Mouse (Mus musculus) kidney, adult 18-20 months (tissue): ENCODE measurements at regions not wholly inside any gene's neighbourhood (a gene's known extent, or its start where the extent isn't known, plus 50 kb on each side); places are given as distances from the start of the nearest gene placed in this dataset.

Experiments
- DNase-seq: peaks from one replicate; pipeline ENCODE4 v3.0.0; 2021

GRCm38 (mm10) chr3:149993199-149993598 is 1002.8 kb upstream of the Adgrl2 start:
- no peak for DNase-seq

GRCm38 (mm10) chr3:149987801-149988200 is 997.4 kb upstream of the Adgrl2 start:
- no peak for DNase-seq

- DNase-seq, result no peak
Measured at GRCm38 (mm10) chr3:149956993-149957392, 966.6 kb upstream of the Adgrl2 start.

- no peak for DNase-seq
Measured at GRCm38 (mm10) chr3:149936197-149936596, 945.8 kb upstream of the Adgrl2 start.

GRCm38 (mm10) chr3:149934832-149935231 is 944.5 kb upstream of the Adgrl2 start:
- no peak for DNase-seq

GRCm38 (mm10) chr3:149928456-149929360 is 938.4 kb upstream of the Adgrl2 start:
- DNase-seq, result no peak

GRCm38 (mm10) chr3:149920206-149920605 is 929.9 kb upstream of the Adgrl2 start:
- DNase-seq, result no peak

GRCm38 (mm10) chr3:149918201-149918600 is 927.8 kb upstream of the Adgrl2 start:
- DNase-seq, result no peak

GRCm38 (mm10) chr3:149910721-149911120 is 920.4 kb upstream of the Adgrl2 start:
- DNase-seq, result no peak

GRCm38 (mm10) chr3:149901783-149902182 is 911.4 kb upstream of the Adgrl2 start:
- no peak for DNase-seq

- no peak for DNase-seq
Measured at GRCm38 (mm10) chr3:149876553-149876952, 886.2 kb upstream of the Adgrl2 start.

- DNase-seq, result no peak
Measured at GRCm38 (mm10) chr3:149865945-149866344, 875.6 kb upstream of the Adgrl2 start.

GRCm38 (mm10) chr3:149846941-149847539 is 856.7 kb upstream of the Adgrl2 start:
- no peak for DNase-seq

GRCm38 (mm10) chr3:149845826-149846486 is 855.6 kb upstream of the Adgrl2 start:
- no peak for DNase-seq

- DNase-seq, result no peak
Measured at GRCm38 (mm10) chr3:149845083-149845825, 854.9 kb upstream of the Adgrl2 start.

GRCm38 (mm10) chr3:149837921-149838320 is 847.6 kb upstream of the Adgrl2 start:
- DNase-seq, result no peak

GRCm38 (mm10) chr3:149836467-149837233 is 846.3 kb upstream of the Adgrl2 start:
- no peak for DNase-seq

- no peak for DNase-seq
Measured at GRCm38 (mm10) chr3:149827181-149827580, 836.8 kb upstream of the Adgrl2 start.

GRCm38 (mm10) chr3:149826757-149827156 is 836.4 kb upstream of the Adgrl2 start:
- DNase-seq, result no peak

- no peak for DNase-seq
Measured at GRCm38 (mm10) chr3:149820670-149821069, 830.3 kb upstream of the Adgrl2 start.

- no peak for DNase-seq
Measured at GRCm38 (mm10) chr3:149819863-149820262, 829.5 kb upstream of the Adgrl2 start.

GRCm38 (mm10) chr3:149819081-149819480 is 828.7 kb upstream of the Adgrl2 start:
- no peak for DNase-seq
